Mouse (Mus musculus): Measurements from ENCODE around the gene Cptp.

- TF ChIP-seq CTCF (IDR thresholded peaks at IDR 0.05; ENCODE audit: low read depth) (no peak), EP300 (IDR thresholded peaks at IDR 0.05; ENCODE audit: low read depth) (no peak)
Measured at GRCm38 (mm10) chr4:155832321-155832720, 36.9 kb downstream of the Cptp start.

All from liver, postnatal 0 days (tissue).